Mouse (Mus musculus) heart, postnatal 10 days (tissue): ENCODE measurements at regions not wholly inside any gene's neighbourhood (a gene's known extent, or its start where the extent isn't known, plus 50 kb on each side); places are given as distances from the start of the nearest gene placed in this dataset.

Experiments
- DNase-seq, 2 experiments: peaks; one replicate each; pipeline ENCODE4 v3.0.0; 2021
- intact Hi-C: fragments of 180-260 bp; cut with DNase I; formaldehyde crosslinking; loops from one replicate; pipeline ENCODE4 v1.15.1; 2025

GRCm38 (mm10) chr8:87043016-87043415 is 158.0 kb upstream of the N4bp1 start:
- intact Hi-C loops = no loop called here
- DNase-seq = no peak

GRCm38 (mm10) chr8:87037620-87038380 is 152.7 kb upstream of the N4bp1 start:
- intact Hi-C loops = no loop called here
- DNase-seq = peak in 1 of 2 experiments; percentile 3

GRCm38 (mm10) chr8:87035996-87036395 is 150.9 kb upstream of the N4bp1 start:
- no peak for DNase-seq
- intact Hi-C loops = no loop called here

GRCm38 (mm10) chr8:87028171-87028570 is 143.1 kb upstream of the N4bp1 start:
- intact Hi-C loops = no loop called here
- no peak for DNase-seq

- intact Hi-C loops = no loop called here
- peak; percentile 15 to 34 for DNase-seq
Measured at GRCm38 (mm10) chr8:87025946-87026345, 140.9 kb upstream of the N4bp1 start.

GRCm38 (mm10) chr8:87019795-87020194 is 134.7 kb upstream of the N4bp1 start:
- no peak for DNase-seq
- intact Hi-C loops = no loop called here

- intact Hi-C loops = no loop called here
- DNase-seq = no peak
Measured at GRCm38 (mm10) chr8:86975546-86975945, 90.5 kb upstream of the N4bp1 start.

GRCm38 (mm10) chr8:86971736-86972135 is 86.7 kb upstream of the N4bp1 start:
- DNase-seq = no peak
- intact Hi-C loops = no loop called here

- intact Hi-C loops = no loop called here
- DNase-seq = no peak
Measured at GRCm38 (mm10) chr8:86969051-86969450, 84.0 kb upstream of the N4bp1 start.

- intact Hi-C loops = no loop called here
- no peak for DNase-seq
Measured at GRCm38 (mm10) chr8:86967891-86968311, 82.8 kb upstream of the N4bp1 start.

- DNase-seq = no peak
- intact Hi-C loops = no loop called here
Measured at GRCm38 (mm10) chr8:86961218-86962195, 76.4 kb upstream of the N4bp1 start.
